Mouse (Mus musculus) embryonic facial prominence, embryonic 11.5 days (tissue): ENCODE results near the gene Spata18. TPM values are rescaled to one million over a fixed set of nuclear protein-coding genes. Genes with fewer than 3 reads are reported as not detected.

Experiments
- polyA plus RNA-seq: library from polyadenylated mRNA; unstranded; fragments of >200 nt; fragmentation: Nextera tagmentation; extraction: Ambion mirVana; gene quantifications from 2 replicates; pipeline ENCODE4 v1.2.1, GENCODE M21; 2014

Gene Spata18
- polyA plus RNA-seq, 1 experiment from 2014 or later, result 0.14 TPM

Other genes with a start within 250 kb of the Spata18 start
- 0.14 TPM in 1 of 2 replicates, not detected in the other for gene Cwh43, start 245.3 kb upstream of the Spata18 start, polyA plus RNA-seq
- 63.5 and 68.3 TPM in 2 replicates for gene Dcun1d4, start 170.4 kb upstream of the Spata18 start, polyA plus RNA-seq
- gene Lrrc66, start 18.9 kb upstream of the Spata18 start, polyA plus RNA-seq, result 0.25 and 0.46 TPM in 2 replicates
- gene Sgcb, start 3.6 kb upstream of the Spata18 start, polyA plus RNA-seq, result 23.9 and 25.6 TPM in 2 replicates